Mouse (Mus musculus) spleen, postnatal 36 days (tissue): ENCODE results near the gene Gp1ba.
A peak's percentile ranks its signal among the peaks of the same experiment; 100 is the strongest.

Experiments used
- DNase-seq, 2 experiments: peaks; one replicate each; pipeline ENCODE4 v3.0.0; 2022; ENCODE audit warnings: low spot score in 2 of 2, mixed read lengths in 1 of 2

Gp1ba gene

DNA sequence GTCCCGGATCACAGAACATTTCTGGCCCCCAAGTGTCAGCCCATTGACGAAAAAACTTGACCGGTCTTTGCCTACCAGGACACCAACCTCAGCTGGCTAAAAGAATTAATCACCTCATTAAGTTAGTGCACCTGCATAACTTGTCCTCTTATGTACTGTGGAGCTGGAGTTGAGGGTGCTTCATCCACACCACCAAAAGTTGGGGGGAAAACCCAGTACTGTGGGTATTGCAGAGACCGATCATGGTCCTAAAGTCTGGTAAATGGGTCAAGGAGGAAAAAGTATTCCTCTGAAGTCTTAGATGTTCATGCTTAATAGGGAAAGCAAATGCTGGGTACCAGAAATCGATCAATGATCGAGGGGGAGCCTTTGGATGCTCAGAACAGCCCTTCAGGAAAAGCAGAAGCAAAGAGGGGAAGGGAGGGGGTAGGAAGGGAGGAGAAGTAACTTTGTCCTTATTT, 14.0 kb downstream of the Gp1ba start:
- no peak for DNase-seq

DNA sequence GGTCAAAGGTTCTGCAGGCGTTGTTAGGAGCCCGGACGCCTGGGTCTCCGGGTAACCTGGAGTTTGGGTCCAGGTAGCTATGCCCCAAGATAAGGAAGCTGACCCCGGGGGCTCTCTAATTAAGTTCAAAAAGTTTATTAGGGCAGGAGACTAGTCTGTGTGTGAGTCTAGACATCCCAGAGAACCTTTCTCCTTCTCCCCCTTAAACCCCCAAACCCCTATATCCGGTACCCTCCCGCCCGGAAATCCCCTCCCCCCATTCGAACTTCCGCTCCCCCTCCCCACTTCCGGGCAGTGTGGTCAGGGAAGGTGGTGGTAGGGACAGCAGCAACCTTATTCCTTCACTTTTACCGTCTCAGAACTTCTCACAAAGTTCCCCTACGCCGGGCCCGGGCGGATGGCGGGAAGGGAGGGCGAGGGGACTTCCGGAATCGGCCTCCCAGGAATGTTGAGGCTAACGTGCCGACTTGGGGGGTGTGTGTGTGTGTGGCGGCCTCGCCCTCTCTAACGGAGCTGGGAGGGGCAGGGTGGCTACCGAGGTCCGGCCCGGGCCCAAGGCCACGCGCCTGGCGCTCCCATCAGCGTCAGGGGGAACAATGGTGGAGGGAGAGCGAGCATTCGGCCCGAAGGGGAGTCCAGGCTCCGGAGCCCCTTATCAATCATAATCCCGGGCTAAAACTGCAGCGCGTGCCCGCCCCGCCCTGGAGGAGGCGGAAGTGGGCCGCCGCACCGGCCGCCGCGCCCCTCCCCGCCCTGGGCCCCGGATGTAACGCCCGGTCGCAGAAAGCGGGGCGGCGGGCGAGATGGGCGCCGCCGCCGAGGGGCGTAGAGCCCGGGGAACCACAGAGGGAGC, 14.6 kb downstream of the Gp1ba start:
- DNase-seq = peak; percentile 80 to 81

DNA sequence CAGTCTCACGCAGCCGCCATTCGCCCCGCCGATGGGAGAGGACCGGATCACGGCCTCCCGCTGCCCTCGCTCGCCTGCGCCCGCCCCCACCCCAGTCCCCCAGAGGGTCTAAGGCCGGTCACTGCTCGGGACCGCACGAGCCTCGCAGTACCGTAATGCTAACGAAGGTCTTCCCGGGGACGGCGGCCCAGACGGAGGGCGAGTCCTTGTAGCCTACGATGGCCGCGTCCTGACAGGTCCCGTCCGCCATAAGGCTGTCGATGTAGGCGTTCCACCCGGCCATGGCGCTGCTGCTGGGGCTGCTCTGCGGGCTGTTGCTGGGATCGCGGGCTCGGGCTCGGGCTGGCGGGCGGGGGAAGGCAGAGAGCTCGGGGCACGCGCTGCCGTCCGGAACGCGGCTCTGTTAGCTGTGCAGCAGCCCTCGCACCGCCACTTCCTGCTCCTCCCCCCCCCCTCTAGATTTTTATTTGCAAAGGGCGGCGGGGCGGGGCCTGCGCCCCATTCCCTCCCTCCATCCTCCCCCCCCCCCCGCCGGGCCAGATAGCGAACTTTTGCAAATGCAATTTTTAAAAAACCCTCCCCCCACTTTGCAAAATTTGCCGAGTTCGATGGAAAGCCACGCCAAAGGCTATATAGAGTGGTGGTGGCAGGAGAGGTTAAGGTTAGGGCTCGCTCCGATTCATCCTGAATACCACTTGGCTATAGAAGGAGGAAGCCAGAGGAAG, 15.4 kb downstream of the Gp1ba start, which contains the start of gene Pfn1:
TSS of gene Pfn1 (minus strand) at position 447 of the 725 bp plus-strand sequence.
- peak; percentile 80 to 82 for DNase-seq

DNA sequence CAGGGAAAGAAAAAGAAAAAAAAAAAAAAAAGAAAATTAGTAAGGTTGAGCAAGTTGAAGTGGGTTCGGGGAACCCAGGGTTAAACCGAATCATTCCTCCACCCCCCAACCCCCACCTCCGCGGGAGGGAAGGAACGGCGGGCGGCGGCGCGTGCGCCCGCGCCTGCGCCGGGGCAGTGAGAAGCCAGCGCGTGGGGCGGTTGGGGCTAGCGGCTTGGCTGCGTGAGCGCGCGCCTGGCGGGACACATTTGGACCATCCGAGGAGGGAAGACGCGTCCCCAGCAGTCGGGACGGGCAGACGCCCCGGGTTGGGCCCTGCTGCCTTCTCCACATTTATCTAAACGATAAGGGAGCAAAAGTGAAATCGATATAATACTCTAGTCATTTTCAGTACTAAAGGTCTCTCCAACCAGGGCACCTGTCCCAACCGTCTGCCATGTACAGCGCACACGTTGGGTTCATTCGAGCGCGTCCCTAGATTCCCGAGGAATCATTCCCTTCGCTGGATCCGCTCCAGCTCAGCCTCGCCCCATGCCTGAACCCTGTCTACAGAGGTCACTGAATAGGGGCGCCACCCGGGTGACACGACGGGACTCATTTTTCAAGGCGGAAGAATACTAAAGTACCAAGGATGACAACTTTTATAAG, 16.1 kb downstream of the Gp1ba start:
- peak; percentile 78 to 81 for DNase-seq

DNA sequence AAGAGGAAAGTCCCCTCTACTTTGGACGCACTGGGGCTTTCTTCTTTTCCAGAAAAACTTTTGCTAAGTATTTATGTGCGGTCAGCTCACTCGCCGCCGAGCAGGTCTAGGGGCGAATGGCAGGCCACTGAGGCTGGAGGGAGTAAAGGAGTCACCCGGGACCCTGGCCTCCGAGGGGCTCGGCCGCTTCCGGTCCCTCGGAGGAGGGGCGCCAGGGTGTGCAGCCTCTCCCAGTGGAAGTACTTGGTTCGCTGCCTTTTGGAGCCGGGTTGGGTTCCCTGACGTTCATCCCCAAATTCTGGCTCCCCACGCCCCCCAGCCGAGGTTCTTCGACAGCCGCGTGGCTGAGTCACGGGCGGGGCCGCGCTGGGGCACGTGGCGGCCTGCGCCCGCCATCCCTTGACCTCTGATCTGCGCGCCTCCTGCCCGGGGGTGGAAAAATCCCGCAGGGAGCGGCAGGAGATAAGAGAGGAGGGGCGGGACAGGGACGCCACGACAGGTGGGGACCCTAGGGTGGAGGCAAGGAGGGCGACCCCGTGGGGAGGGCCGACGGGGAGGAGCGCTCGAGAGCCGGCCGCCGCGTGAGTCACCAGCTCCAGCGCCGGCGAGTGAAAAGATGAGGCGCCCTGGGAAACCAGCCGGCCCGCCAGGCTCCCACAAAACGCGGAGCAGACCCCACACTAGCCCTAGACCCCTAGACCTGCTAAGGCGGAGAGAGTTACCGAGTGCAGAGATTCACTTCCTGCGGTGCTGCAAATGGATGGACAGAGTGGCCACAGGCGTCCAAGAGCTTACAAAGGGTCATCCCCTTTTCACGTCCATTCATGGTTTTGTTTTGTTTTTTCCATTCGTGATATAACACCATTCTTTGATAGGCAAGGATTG, 16.9 kb downstream of the Gp1ba start:
- DNase-seq = peak in 1 of 2 experiments; percentile 62

DNA sequence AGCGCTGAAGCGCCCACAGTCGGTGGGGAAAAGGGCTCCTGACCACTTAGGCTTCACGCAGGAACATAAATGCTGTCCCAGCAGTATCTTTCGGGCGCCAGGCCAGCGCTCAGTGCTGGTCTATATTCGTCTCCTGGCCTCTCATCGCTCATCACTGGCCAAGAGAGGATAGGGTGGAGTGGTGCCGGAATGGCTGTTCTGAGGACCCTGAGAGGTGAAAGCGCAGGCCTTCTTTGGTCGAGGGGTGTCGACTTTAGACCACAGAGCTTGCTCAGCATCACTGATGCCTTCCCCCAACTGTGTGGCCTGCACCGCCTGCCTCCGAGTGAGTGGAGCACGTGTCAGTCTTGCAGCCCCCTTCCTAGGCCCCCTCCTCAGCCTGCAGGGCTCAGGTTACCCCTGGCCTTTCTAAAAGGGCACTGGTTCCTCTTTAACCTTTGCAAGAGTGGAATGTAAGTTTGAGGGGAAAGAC, 17.6 kb downstream of the Gp1ba start:
- no peak for DNase-seq

DNA sequence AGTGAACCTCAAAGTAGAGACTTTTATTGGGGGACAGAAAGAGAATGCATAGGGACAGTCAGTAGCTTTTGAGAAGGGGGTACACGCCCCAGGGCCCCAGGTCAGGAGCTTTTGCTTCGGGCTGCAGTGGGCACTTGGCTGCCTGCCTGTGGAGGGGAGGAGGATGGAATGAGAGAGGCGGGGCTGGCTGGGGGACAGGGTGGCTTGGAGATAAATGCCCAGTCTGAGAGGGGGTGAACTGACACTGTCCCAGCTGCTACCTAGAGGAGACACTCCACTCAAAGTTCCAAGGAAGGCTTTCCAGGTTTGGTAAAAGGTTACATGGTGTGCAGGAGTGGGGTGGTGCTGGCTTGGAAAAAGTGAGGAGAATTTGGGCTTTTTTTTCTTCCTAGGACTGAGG, 18.0 kb downstream of the Gp1ba start, which contains the start of gene Eno3:
TSS of gene Eno3 (plus strand) at position 239 of the 400 bp plus-strand sequence.
- DNase-seq = no peak

DNA sequence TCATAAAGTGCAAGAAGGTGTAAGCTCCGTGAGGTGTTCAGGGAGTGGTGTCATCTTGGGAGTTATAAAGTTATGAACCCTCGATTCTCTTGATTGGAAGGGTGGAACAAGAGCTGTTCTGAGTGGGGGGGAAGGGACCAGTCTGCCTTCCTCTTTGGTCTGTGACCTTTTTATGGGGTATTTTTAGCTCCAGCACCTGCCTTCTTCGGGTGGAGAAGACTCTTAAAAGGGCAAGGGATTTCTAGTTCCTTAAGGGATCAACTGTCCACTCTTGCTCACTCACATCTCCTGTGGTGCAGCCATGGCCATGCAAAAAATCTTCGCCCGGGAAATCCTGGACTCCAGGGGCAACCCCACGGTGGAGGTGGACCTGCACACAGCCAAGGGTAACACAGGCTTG, 18.7 kb downstream of the Gp1ba start:
- peak in 1 of 2 experiments; percentile 53 for DNase-seq

DNA sequence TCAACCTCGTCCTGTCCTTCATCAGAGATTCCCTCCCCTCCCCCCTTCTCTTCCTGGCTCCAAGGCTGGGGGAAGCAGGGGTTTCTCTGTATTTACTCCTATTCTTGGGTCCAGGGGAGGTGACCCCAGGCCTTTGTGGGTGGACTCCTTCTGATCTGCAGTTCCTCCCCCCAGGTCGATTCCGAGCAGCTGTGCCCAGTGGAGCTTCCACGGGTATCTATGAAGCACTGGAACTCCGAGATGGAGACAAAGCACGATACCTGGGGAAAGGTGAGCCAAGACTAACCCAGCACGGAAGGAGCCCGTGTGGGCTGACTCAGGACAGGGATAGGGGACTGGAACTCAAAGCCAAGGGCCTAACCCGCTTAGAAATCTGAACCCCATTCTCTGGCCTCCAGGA, 19.1 kb downstream of the Gp1ba start:
- no peak for DNase-seq

DNA sequence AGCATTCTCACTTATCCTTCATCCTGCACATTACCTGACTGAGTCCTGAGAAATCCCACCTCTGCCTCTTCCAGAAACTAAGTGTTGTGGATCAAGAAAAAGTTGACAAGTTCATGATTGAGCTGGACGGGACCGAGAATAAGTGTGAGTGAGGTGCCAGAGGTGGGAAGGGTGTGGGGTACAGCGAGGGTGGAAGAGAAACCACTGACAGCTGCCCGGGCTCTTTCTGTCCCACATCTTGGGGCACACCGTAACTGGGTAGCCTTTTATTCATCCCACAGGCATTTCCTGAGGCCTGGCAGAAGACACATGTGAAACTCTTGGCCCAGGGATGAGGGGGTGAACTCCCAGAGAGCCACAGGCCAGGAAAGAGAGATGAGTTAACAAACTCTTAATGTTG, 19.6 kb downstream of the Gp1ba start:
- DNase-seq = no peak

DNA sequence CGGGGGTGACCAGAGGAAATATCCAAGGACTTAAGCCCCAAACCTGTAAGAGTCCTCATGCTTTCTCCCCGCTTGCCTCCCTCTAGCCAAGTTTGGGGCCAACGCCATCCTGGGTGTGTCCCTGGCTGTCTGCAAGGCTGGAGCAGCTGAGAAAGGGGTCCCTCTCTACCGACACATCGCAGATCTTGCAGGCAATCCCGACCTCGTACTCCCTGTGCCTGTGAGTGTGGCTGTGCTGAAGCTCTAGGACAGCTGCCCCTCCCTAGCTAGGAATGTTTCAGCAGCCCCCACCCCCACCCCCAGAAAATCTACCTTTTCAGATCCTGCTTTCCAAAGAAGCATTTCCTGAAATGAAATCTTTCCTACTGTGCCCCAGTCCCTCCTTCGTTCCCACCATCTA, 20.0 kb downstream of the Gp1ba start:
- no peak for DNase-seq

DNA sequence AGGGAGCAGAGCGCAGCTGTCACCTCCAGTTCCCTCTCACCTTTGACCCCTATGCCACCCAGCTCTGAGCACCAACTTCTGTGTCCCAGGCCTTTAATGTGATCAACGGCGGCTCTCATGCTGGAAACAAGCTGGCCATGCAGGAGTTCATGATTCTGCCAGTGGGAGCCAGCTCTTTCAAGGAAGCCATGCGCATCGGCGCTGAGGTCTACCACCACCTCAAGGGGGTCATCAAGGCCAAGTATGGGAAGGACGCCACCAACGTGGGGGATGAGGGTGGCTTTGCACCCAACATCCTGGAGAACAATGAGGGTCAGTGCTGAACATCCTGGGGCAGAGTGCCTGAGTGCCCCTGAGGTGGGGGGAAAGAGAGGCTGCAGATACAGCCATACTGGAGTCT, 21.6 kb downstream of the Gp1ba start:
- no peak for DNase-seq

DNA sequence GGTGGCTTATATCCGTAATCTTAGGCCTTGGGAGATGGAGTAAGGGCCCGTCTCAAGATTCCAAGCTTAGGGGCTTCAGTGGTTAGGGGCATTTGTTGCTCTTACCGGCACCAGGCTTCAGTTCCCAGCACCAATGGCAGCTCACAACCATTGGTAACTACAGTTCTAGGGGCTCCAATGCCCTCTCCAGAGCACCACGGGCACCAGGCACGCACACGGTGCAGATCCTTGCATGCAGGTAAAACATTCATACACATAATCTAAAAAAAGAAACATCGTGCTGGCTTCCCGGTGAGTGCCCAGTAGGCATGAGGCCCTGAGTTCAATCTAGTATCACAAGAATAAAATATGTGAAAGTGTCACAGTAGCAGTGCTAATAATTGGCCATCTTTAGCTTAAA, 24.2 kb downstream of the Gp1ba start:
- DNase-seq = no peak

DNA sequence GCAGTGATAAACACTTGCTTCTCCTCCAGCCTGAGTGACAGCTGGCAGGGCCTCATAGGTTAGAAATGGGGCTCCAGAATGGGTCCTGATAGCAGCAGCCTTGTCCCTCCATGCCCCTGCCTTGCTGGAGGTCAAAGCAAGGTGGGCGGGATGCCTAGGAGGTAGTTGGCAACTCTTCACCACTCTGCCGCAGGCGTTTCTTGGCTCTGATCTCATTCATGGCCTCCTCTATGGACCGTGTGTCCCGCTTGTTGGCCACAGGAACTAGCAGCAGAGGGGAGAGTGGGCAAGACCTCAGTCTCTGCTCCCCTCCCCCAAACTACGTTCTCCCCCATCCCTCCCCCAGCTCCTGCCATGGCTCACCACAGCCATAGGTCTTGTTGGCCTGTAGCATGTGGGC, 25.0 kb downstream of the Gp1ba start:
- DNase-seq = no peak

DNA sequence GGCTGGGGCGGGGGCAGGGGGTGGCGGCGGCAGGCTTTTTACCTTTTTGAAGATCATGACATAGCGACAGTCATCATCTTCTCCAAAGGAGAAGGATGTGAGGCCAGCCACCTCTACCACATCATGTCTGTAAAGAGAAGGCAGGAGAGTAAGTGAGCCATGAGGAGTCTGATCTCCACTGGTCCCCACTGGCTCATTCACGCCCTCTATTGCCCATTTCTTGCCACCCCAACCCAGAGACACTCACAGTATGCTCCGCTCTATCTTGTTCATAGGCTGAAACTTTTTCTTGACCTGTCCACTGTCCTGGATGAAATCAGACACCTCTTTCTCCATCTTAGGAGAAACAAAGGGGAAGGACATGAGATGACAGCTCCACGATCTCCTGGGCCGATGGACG, 25.8 kb downstream of the Gp1ba start:
- DNase-seq = no peak

DNA sequence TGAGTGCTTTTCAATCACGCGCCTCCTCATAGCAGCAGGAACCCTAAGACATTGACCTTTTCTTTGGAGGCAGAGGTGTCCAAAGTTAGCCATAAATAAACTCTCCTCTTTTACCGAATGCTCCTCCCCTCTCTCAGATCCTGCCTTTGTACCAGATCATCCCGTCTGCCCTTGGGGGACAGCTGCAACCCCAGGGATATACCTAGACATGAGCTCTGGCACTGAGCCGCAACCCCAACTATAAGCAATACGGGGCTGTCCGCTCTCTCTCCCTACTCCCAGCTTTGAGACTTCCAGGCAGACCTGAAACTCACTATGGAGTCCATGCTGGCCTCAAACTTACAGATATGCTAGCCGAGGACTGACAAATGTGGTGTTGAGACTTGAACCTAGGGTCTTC, 27.8 kb downstream of the Gp1ba start:
- DNase-seq = no peak

DNA sequence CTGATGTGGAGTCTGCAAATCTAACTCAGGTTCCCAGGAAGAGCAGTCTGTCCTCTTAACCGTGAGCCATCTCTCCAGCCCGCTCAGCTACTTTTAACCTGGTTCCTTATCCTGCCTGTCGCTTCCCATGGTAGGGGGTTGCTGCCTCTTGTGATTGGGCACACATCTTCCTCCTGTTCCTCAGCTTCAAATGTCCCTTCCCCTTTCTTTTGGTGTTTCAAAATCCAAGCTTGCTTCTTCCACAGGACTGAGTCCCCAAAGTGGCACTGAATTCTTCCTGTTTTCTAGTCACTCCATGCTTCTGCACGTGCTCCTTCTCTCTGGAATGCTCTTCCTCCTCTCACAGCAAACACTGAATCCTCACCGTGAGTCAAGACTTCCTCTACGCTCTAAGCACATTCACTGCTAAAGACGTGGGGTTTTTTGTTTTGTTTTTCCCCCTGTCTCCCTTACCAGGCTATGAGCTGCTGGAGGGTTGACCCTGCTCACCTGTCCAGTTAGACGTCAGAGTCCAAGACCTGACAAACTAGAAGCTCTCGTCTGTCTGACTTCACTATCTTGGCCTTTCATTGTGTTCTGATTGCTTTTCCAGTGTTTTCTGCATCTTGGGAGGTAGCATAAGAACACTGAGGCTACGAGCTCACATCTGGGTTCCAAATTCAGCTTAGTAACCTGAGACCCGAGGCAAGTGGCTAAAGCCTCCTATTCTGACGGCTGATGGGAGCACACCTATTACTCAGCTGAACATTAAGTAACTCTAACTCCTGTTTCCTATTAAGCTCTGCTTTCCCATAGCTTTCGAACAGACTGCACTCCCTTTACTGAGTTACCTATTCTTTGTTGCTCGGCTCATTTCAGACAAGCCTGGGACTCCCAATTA, 28.6 kb downstream of the Gp1ba start:
- no peak for DNase-seq

DNA sequence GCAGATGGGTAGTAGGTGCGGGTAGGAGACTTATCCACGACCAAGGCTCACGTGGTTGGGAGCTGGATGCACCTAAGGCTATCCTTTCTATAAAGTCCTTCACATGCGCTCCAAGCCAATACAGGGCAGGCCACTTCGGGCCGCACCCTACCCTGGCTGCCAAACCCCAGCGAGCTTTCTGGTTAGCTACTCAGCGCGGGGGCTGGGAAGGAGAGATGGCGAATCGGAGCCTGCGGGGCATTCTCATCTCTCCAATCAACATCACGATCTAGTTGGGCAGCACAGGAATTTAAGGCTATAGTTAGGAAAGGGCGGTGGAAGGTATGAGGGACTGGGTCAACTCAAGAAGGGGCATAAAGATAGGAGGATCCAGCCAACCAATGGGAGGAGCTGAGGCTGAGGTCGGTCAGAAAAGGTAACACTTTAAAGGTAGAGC, 29.4 kb downstream of the Gp1ba start:
- DNase-seq = no peak

DNA sequence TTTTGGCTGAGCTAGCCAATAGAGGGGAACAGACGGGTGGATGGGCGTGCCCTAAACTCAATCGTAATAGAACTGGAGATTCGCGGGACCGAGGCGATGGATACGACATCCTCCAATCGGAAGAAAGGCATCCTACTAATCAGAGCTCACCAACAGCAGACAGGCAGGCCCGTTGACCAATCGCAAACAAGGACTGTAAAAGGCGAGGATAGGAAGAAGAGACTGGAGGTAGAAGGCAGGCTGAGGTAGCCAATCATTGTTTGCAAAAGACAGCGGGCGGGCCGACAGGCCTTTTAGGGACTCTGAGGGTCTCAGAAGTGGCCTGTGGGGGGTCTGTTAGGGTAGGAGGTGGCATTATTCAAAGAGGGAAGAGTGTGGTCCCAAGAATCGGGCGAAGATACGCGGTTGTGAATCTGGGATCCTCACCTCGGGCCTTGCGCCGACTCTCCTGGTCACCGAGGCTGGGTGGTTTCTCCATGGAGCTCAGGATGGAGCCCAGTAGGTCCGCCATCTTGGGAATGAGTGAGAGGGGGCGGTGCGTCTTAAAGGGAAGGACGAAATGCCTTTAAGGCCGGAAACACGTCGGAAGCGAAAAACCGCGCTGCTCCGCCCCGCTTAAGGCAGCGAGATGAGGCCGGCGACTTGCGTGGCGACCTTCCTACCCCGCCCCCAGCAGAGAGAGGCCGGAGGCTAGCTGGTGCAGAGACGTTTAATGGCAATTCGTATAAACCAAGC, 30.0 kb downstream of the Gp1ba start, which contains the start of gene Spag7:
TSS of gene Spag7 (minus strand) at position 646 of the 735 bp plus-strand sequence.
- peak; percentile 98 for DNase-seq
